Mouse (Mus musculus): ENCODE measurements around the gene Dpt.
"Not testable (repeated sequence)": the region's sequence is repeated elsewhere in the genome, so short reads cannot be mapped to it uniquely, and the experiment has no call there.

Dpt gene

DNA sequence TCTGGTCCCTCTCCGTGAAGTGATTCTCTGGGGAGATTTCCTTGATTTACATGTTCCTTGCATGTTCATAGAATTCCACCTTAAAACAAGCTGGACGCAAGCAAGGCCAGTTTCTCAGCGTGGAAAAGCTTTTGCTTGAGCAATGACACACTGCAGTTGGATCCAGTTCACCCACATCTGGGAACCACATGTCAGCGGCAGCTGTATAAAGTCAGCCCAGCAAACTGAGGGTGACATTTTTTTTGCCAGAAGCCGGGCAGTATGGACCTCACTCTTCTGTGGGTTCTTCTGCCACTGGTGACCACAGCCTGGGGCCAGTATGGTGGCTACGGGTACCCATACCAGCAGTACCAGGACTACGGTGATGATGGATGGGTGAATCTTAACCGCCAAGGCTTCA is at the start of gene Dpt:
Gene Dpt, plus strand, starts transcription at position 174 of the 400 bp plus-strand sequence.
- in situ Hi-C loops (cut with MboI, MseI): no loop called here

GRCm38 (mm10) chr1:164753736-164754135 is 42.7 kb upstream of the Dpt start:
- in situ Hi-C loops (cut with MboI, MseI): no loop called here

DNA sequence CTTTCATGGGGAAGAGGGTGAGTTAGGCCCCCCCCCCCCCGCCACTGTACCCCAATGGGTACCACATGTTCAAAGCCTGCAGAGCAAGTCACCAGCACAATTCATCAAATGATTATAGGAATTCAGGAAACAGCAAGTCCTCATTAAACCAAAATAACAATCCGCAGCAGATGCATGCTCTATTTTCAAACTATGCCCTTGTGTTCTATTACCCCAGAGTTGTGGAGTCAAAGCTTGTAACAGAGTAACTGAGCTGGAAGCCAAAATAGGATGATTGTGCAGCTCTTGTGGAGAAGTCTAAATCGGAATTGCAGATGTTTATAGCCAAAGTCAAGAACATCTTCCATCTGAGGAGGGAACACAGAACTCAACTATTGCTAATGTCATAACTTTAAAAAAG is 40.8 kb upstream of the Dpt start:
- in situ Hi-C loops (cut with MboI, MseI): no loop called here

- in situ Hi-C loops (cut with MboI, MseI): no loop called here
Measured at GRCm38 (mm10) chr1:164756951-164757350, 39.5 kb upstream of the Dpt start.

GRCm38 (mm10) chr1:164758401-164758800 is 38.0 kb upstream of the Dpt start:
- in situ Hi-C loops (cut with MboI, MseI): no loop called here

- in situ Hi-C loops (cut with MboI, MseI): no loop called here
Measured at GRCm38 (mm10) chr1:164762276-164762675, 34.2 kb upstream of the Dpt start.

DNA sequence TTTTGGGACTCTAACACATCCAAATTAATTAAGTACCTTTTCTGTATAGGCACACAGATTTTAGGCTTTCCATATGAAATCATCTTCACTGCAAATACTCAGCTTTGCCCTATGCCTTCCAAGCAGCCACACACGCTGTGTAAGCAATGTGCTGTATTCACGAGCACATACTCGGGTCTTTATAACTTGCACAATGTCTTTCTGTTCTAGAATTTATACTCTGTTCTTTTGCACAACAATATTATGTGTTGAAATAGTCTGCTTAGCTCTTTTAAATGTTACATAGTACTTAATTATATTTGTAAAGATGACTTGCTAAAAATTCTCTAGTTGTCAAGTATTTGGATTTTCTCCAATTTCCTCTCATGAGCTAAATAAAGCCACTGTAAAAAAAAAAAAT is 29.8 kb upstream of the Dpt start:
- in situ Hi-C loops (cut with MboI, MseI): no loop called here

DNA sequence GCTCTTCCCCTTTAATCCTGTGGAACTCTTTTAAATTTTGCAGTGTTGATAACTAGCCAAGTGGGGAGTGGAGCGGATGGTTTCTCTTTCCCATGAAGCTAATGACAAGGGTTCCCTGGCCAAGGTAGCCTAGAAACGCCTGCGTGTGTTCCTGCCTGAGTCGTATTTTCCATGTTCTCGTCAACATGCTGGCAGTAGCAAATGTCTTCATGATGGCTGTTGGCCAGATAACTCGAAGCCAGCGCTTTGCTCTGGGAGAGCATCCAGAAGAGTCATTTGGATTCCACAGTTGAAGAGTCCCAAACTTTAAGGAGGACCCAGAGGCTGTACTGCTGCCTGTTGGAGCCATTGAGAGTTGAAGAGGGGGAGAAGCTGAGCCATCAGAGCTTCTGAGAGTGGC is 25.8 kb upstream of the Dpt start:
- in situ Hi-C loops (cut with MboI, MseI): no loop called here

GRCm38 (mm10) chr1:164780851-164781510 is 15.5 kb upstream of the Dpt start:
- in situ Hi-C loops (cut with MboI, MseI): no loop called here

- in situ Hi-C loops (cut with MboI, MseI): no loop called here
Measured at GRCm38 (mm10) chr1:164786165-164786564, 10.3 kb upstream of the Dpt start.

- in situ Hi-C loops (cut with MboI, MseI): no loop called here
Measured at GRCm38 (mm10) chr1:164787771-164788170, 8.7 kb upstream of the Dpt start.

GRCm38 (mm10) chr1:164788292-164788691 is 8.2 kb upstream of the Dpt start:
- in situ Hi-C loops (cut with MboI, MseI): no loop called here

DNA sequence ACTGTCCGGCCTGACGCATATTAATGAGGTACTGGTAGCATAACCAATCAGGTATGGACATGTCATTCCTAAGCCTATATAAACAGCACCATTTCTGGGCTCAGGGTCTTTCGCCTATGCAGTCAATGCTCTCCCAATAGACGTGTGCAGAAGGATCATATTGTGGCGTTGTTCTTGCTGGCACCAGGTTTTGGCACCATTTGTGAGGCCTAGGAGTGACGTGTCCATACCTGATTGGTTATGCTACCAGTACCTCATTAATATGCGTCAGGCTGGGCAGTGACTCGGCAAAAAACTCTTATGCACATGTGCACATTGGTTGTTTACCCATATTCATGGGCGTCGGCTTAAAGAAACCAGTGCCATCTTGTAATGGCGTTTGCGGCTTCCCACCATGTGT is 6.1 kb upstream of the Dpt start:
- in situ Hi-C loops (cut with MboI, MseI): not testable (repeated sequence)

DNA sequence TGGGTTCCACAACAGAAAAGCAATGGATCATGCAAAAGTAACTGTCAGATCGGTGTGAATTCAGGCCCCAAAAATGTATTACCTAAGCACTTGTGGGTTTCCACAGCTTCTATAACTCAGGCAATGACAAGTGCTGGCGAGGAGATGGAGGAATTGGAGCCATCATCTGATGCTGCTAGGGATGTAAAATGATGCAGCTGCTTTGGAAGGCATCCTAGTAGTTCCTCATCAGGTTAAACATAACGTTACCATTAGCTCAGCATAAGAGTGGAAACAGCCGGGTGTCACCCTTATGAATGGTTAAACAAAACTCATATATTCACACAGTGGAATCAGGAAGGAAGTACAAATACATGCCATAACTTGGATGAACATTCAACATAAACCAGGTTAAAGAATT is 3.4 kb upstream of the Dpt start:
- in situ Hi-C loops (cut with MboI, MseI): no loop called here

DNA sequence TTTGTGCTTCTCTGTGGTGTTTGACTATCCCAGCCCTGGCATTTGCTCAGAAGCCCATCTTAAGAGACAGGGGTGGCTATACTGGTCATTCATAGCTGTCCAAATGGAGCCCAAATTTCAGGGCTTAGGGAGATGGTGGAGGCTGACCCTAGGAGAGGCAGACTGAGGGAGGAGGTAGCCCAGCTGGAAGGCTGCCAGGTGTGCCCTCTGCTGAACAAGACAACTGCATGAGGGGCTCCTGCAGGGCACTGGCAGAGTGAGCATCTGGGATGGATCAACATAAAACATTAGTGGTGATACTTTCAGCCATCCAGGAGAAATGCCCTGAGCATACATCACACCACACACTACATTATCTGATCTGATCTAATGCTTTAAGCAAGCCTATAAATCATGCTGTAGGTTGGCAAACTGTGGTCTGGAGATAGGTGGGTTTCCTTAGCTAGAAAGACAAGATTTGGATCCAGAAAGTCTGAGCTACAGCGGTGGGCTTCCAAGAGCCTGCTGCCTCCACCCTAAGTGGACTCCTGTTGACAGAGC is 1.4 kb downstream of the Dpt start:
- in situ Hi-C loops (cut with MboI, MseI): no loop called here

DNA sequence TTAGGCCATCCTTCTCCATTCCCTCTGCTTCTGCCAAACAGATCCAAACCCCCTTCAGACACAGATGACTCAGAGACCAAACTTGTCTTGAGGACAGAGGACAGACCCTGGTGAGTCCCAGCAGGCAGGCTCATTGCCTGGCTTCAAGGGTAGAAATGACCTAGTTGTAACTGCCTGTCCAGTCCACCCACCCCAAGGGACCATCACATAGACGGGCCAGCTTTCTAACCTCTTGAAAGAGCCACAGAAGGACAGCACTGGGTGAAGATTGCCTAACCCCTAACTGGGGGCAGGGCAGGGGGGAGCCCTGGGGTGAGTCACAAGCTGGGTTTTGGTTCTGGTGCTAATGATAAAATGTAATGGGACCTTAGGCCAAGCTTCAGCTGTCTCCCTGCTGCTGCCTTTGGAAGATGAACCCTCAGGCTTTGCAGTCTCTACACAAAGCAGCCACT is 2.1 kb downstream of the Dpt start:
- in situ Hi-C loops (cut with MboI, MseI): no loop called here

- in situ Hi-C loops (cut with MboI, MseI): no loop called here
Measured at GRCm38 (mm10) chr1:164799161-164799560, 2.7 kb downstream of the Dpt start.

- in situ Hi-C loops (cut with MboI, MseI): no loop called here
Measured at GRCm38 (mm10) chr1:164804277-164804676, 7.8 kb downstream of the Dpt start.

DNA sequence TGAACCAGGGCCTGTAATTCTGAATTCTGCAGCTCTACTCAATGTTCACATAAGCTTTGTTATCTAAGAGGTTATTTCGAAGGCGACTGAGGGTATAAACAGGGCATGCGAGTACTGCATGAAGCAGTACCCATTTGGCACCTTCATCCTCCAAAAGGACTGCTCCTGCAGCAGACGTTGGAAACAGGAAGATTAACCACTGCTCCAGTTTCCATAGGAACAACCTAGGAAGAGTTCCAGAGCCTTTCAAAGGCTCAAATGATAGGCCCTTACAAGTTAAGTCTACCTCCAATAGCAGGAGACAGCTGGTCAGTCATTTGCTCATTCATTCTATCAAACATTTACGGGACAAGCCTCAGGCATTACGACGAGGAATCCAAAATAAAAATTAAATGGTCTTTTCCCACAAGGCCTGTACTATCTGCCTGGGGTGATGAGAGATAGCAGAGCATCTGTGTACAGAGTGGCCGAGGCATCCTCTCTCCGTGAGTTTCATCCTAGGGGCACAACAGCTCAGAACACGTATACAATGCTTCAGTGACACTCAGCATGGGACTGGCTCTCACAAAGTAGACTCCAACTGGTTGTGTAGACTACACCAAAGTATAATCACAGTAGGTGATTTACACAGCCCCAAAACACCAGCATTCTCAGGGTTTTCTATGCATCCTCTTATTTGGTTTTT is 8.4 kb downstream of the Dpt start:
- in situ Hi-C loops (cut with MboI, MseI): no loop called here

GRCm38 (mm10) chr1:164809371-164809770 is 12.9 kb downstream of the Dpt start:
- in situ Hi-C loops (cut with MboI, MseI): no loop called here

DNA sequence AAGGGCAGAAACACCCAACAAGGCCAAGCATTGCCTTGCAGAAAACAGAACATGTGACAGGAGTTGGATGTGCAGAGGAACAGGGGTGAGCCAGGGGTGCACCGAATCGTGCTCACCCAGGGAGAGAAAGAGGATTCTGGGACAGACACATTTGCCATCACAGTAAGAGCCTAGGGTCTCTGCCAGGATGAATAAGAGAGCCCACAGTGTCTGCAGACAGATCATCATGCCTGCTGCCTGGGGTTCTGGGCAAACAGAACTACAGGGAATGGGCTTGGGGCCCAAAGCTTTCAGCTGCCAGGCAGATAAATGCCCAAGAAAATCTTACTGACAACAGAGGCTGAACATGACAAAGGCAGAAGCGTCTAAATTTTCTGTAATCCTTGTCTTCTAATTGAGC is 14.9 kb downstream of the Dpt start:
- in situ Hi-C loops (cut with MboI, MseI): no loop called here

DNA sequence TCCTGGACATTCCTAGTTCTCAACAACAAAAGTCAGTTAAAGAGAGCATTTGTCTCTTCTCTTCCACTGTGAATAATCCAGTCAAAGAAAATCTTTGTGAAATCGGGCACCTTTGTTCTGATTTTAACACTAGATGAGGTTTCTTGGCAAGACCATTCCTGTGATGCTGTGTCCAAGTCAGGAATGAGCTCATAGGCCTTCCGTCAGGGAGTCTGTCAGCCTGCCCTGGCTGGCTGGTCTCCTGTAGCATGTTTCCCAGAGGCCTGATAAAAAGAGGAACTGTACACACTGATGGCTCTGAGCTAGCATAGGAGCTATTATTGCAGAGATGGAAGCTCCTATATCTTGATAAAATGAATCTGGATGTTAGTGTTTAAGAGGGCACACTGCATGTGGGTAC is 17.8 kb downstream of the Dpt start:
- in situ Hi-C loops (cut with MboI, MseI): no loop called here

- in situ Hi-C loops (cut with MboI, MseI): no loop called here
Measured at GRCm38 (mm10) chr1:164815330-164815729, 18.9 kb downstream of the Dpt start.
